Mouse (Mus musculus) CH12.LX (cell line): ENCODE data around the gene Kcnh2. TPM values are rescaled to one million over a fixed set of nuclear protein-coding genes. Genes with fewer than 3 reads are reported as not detected.

Experiments
- DNase-seq: peaks from one replicate; pipeline ENCODE4 v3.0.0-alpha.2; 2013; ENCODE audit errors: extremely low read depth
- H3K27ac ChIP-seq: 2 replicates; pipeline ENCODE4 v1.5.1; 2012; ENCODE audit warnings: low read depth, mild to moderate bottlenecking, control low read depth, moderate library complexity; ENCODE audit not compliant: insufficient read depth
- H3K27me3 ChIP-seq: replicated peaks from 2 replicates; pipeline ENCODE3; 2012; ENCODE audit warnings: inconsistent platforms
- H3K36me3 ChIP-seq, 2 experiments: replicated peaks in 1 of 2; 2 replicates each; pipeline versions ENCODE3 to v1.6.1; 2012; ENCODE audit warnings: inconsistent platforms in 1 of 2, low read length in 1 of 2, mild to moderate bottlenecking in 1 of 2, mixed read lengths in 1 of 2, moderate library complexity in 1 of 2; ENCODE audit not compliant: control insufficient read depth in 1 of 2, insufficient read depth in 1 of 2
- H3K4me1 ChIP-seq, 2 experiments: 2 replicates each; pipeline ENCODE4 v1.6.1; 2012; ENCODE audit warnings: inconsistent platforms in 1 of 2, moderate library complexity in 1 of 2; ENCODE audit not compliant: insufficient read depth in 2 of 2, control insufficient read depth in 1 of 2
- H3K4me2 ChIP-seq: 2 replicates; pipeline ENCODE4 v1.6.1; 2012; ENCODE audit warnings: low read depth, mild to moderate bottlenecking, control low read depth; ENCODE audit not compliant: poor library complexity, insufficient read depth, severe bottlenecking
- H3K4me3 ChIP-seq, 3 experiments: fragments of 150-350 bp in 1 of 3; sonication (generic) in 1 of 3; replicated peaks in 1 of 3; 2 replicates each; pipeline versions ENCODE3 to v1.5.1; 2011 to 2012; ENCODE audit warnings: low read depth in 2 of 3, low read length in 2 of 3, mild to moderate bottlenecking in 2 of 3, moderate library complexity in 2 of 3, control low read depth in 1 of 3, improper control_type of control experiment in 1 of 3, inconsistent platforms in 1 of 3, mixed read lengths in 1 of 3; ENCODE audit not compliant: poor library complexity in 1 of 3
- H3K79me2 ChIP-seq: replicated peaks from 2 replicates; pipeline ENCODE4 v1.6.1; 2012; ENCODE audit warnings: mild to moderate bottlenecking, moderate library complexity; ENCODE audit not compliant: control insufficient read depth, poor library complexity, insufficient read depth, severe bottlenecking; ENCODE audit errors: extremely low read depth
- H3K9ac ChIP-seq: 2 replicates; pipeline ENCODE4 v1.6.1; 2012; ENCODE audit warnings: low read depth, mild to moderate bottlenecking, control low read depth, moderate library complexity; ENCODE audit not compliant: insufficient read depth
- H3K9me3 ChIP-seq: replicated peaks from 2 replicates; pipeline ENCODE3; 2012; ENCODE audit warnings: low read length, inconsistent platforms, mixed read lengths
- CHD1 ChIP-seq: IDR thresholded peaks from 2 replicates; pipeline ENCODE4 v1.6.1; 2012; ENCODE audit warnings: low read depth, low read length, improper control_type of control experiment, inconsistent platforms
- GABPA ChIP-seq: IDR thresholded peaks from 2 replicates; pipeline ENCODE4 v1.6.1; 2012; ENCODE audit warnings: low read depth, low read length, improper control_type of control experiment, inconsistent platforms; ENCODE audit not compliant: insufficient replicate concordance
- JUN ChIP-seq: IDR thresholded peaks from 2 replicates; pipeline ENCODE4 v1.6.1; 2011; ENCODE audit warnings: low read depth, mild to moderate bottlenecking, low read length, improper control_type of control experiment, moderate library complexity; ENCODE audit not compliant: insufficient read depth
- KAT2A ChIP-seq: IDR thresholded peaks from 2 replicates; pipeline ENCODE4 v1.6.1; 2012; ENCODE audit warnings: low read length, improper control_type of control experiment, inconsistent platforms; ENCODE audit not compliant: insufficient replicate concordance
- MAFK ChIP-seq: IDR thresholded peaks from 2 replicates; pipeline ENCODE4 v1.6.1; 2011; ENCODE audit warnings: low read length, improper control_type of control experiment; ENCODE audit not compliant: insufficient replicate concordance
- MAX ChIP-seq: IDR thresholded peaks from 2 replicates; pipeline ENCODE4 v1.6.1; 2011; ENCODE audit warnings: low read length, improper control_type of control experiment
- MAZ ChIP-seq: IDR thresholded peaks from 2 replicates; pipeline ENCODE4 v1.6.1; 2012; ENCODE audit warnings: low read depth, mild to moderate bottlenecking, inconsistent platforms, low read length, improper control_type of control experiment, moderate library complexity
- NRF1 ChIP-seq: IDR thresholded peaks from 2 replicates; pipeline ENCODE4 v1.6.1; 2014; ENCODE audit warnings: low read depth, mild to moderate bottlenecking, inconsistent platforms, low read length, improper control_type of control experiment, moderate library complexity
- RCOR1 ChIP-seq: conservative IDR thresholded peaks from 2 replicates; pipeline ENCODE4 v1.6.1; 2012; ENCODE audit warnings: low read depth, mild to moderate bottlenecking, inconsistent platforms, low read length, improper control_type of control experiment
- SMC3 ChIP-seq: IDR thresholded peaks from 2 replicates; pipeline ENCODE4 v1.6.1; 2011; ENCODE audit warnings: low read depth, low read length, improper control_type of control experiment
- TBP ChIP-seq: conservative IDR thresholded peaks from 2 replicates; pipeline ENCODE4 v1.6.1; 2011; ENCODE audit warnings: low read depth, low read length, improper control_type of control experiment
- TCF12 ChIP-seq: IDR thresholded peaks from 2 replicates; pipeline ENCODE4 v1.6.1; 2014; ENCODE audit warnings: low read depth, mild to moderate bottlenecking, inconsistent platforms, low read length, improper control_type of control experiment
- USF1 ChIP-seq: IDR thresholded peaks from 2 replicates; pipeline ENCODE4 v1.6.1; 2014; ENCODE audit warnings: low read depth, mild to moderate bottlenecking, inconsistent platforms, low read length, improper control_type of control experiment
- USF2 ChIP-seq: conservative IDR thresholded peaks from 2 replicates; pipeline ENCODE4 v1.6.1; 2011; ENCODE audit warnings: low read depth, low read length, improper control_type of control experiment
- dilution Hi-C: fragments of 300-500 bp; cut with MboI; formaldehyde crosslinking; loops from 2 replicates; pipeline ENCODE4 v1.14.3; 2020; ENCODE audit warnings: low sequenced_read_pairs; ENCODE audit not compliant: extremely low pct_unique_long_range_greater_than_20kb, extremely low pct_ligation_motif_present
- in situ Hi-C: fragments of 300-500 bp; cut with MboI; formaldehyde crosslinking; loops from 3 replicates; pipeline ENCODE4 v1.14.3; 2019; ENCODE audit warnings: low sequenced_read_pairs, low pct_ligation_motif_present, low pct_unique_long_range_greater_than_20kb, mixed read lengths
- polyA plus RNA-seq: library from polyadenylated mRNA; unstranded; fragments of >175 nt; gene quantifications from 2 replicates; pipeline ENCODE4 v1.2.1, GENCODE M21; 2012; ENCODE audit warnings: low read depth; ENCODE audit not compliant: insufficient read length
- total RNA-seq, 2 experiments: library from RNA; depleted of rRNA; stranded (reverse); fragments of 300-350 nt in 1 of 2; fragments of >200 nt in 1 of 2; gene quantifications; 2 replicates each; pipeline ENCODE4 v1.2.3; 2012 to 2014

Kcnh2 gene
- total and polyA plus RNA-seq, 3 experiments, result 0.30 to 2.8 (median 0.59) TPM

DNA sequence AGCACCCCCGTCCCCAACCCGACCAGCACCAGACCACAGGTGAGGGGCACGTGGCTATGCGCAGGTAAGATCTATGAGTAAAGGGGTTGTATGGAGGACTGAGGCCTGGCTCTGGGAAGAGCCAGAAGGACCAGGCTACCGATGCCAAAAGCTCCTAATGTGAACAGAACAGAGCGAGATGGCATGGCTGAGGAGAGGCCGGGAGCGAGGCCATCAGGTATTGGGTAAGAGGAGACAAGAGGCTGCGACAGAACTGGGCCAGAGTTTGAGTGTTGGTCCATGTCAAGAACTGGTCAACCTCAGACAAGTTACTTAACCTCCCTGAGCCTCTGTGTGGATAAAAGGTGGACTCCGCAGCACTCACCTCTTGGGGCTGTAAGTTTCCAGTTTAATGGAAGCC is 13.6 kb upstream of the Kcnh2 start:
- in situ Hi-C loops, result loop anchor here (10.0 kb wide), 1 partner anchor 100 kb away; no protein-coding TSS in a partner anchor
- TF ChIP-seq MAZ (no peak), GABPA (no peak), JUN (no peak), SMC3 (no peak), KAT2A (no peak), USF2 (no peak), RCOR1 (no peak), MAFK (no peak)
- Histone ChIP-seq H3K4me3 (no peak overlapping the region), H3K27me3 (peaks cover 79% of the 10 kb centered on the region), H3K36me3 (no peaks in the 10 kb centered on the region), H3K9me3 (peaks cover 5% of the 10 kb centered on the region), H3K9ac (no peak overlapping the region), H3K79me2 (no peaks in the 10 kb centered on the region), H3K4me2 (no peak overlapping the region), H3K4me1 (peaks cover 0 to 10% of the 10 kb centered on the region in 2 experiments; a peak in 2 of 4 replicates), H3K27ac (no peak overlapping the region)
- dilution Hi-C loops, result no loop called here
- DNase-seq, result no peak

DNA sequence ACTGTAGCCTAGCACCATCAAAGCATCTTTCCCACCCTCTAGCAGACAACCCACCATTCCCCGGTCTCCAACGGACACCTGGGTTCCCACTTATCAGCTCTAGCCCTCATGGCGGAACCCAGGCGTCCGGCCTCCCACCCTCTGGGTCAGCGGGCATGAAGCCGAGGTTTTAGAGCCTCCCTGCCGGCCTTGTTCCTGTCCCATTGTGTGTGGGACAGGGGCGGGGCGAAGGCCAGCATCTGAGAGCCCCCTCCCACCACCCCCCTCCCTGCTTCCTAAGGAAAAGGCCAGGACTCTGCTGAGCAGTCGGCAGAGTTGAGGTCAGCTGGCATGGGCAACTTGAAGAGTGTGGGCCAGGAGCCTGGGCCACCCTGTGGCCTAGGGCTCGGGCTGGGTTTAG is 13.1 kb upstream of the Kcnh2 start, which contains the start of gene Nos3:
TSS of gene Nos3 (plus strand) at position 303 of the 400 bp plus-strand sequence.
- Histone ChIP-seq H3K9me3 (peaks cover 5% of the 10 kb centered on the region), H3K4me1 (peaks cover 0 to 10% of the 10 kb centered on the region in 2 experiments; a peak in 2 of 4 replicates), H3K79me2 (no peaks in the 10 kb centered on the region), H3K27ac (no peak within 1 kb of the TSS), H3K4me2 (no peak within 1 kb of the TSS)
- no peak for DNase-seq
- in situ Hi-C loops, result loop anchor here (10.0 kb wide), 1 partner anchor 100 kb away; no protein-coding TSS in a partner anchor
- dilution Hi-C loops, result no loop called here
- TF ChIP-seq TBP (no peak), TCF12 (no peak), CHD1 (no peak), MAX (no peak), NRF1 (no peak), USF1 (no peak)
- TF ChIP-seq, all 38 proteins: peak for 0
- H3K27me3 ChIP-seq, result peaks cover 77% of the 10 kb centered on the region
- no peak within 1 kb of the TSS for H3K4me3 ChIP-seq
- H3K9ac ChIP-seq, result no peak within 1 kb of the TSS
- no peaks in the 10 kb centered on the region for H3K36me3 ChIP-seq
